Mouse (Mus musculus) G1E (cell line): ENCODE measurements around the gene Lmntd1.

Source experiments
- CTCF ChIP-seq: IDR thresholded peaks from 2 replicates; pipeline ENCODE4 v1.5.1; 2012; ENCODE audit warnings: low read depth, low read length, inconsistent platforms, mixed read lengths
- GATA1 ChIP-seq: IDR thresholded peaks from 2 replicates; pipeline ENCODE4 v1.6.1; 2012; ENCODE audit warnings: borderline replicate concordance, low read length, inconsistent platforms, mixed read lengths
- TAL1 ChIP-seq: conservative IDR thresholded peaks from 2 replicates; pipeline ENCODE4 v1.6.1; 2012; ENCODE audit warnings: low read depth, low read length, inconsistent platforms, mixed read lengths

GRCm38 (mm10) chr6:145448361-145448760 lies 165.8 kb downstream of the Lmntd1 start:
- no peak for TF ChIP-seq CTCF
- no peak for TF ChIP-seq GATA1
- no peak for TF ChIP-seq TAL1
